Mouse (Mus musculus) small intestine, adult 2 months (tissue): ENCODE data around the gene Emc3. TPM values are rescaled to one million over a fixed set of nuclear protein-coding genes. Genes with fewer than 3 reads are reported as not detected.

ENCODE experiments used
- H3K27ac ChIP-seq: fragments of 200-500 bp; 2 replicates; pipeline ENCODE4 v1.5.1; 2012; ENCODE audit warnings: low read depth, low read length, control low read depth, inconsistent platforms; ENCODE audit not compliant: insufficient read depth
- H3K27me3 ChIP-seq: fragments of 200-500 bp; 2 replicates; pipeline ENCODE4 v1.6.1; 2012; ENCODE audit warnings: mild to moderate bottlenecking, moderate library complexity, low read length, inconsistent platforms; ENCODE audit not compliant: control insufficient read depth, insufficient read depth
- H3K36me3 ChIP-seq: fragments of 200-500 bp; 2 replicates; pipeline ENCODE4 v1.6.1; 2012; ENCODE audit warnings: mild to moderate bottlenecking, low read length, control low read depth, inconsistent platforms; ENCODE audit not compliant: control insufficient read depth, insufficient read depth
- H3K4me1 ChIP-seq: fragments of 200-500 bp; 2 replicates; pipeline ENCODE4 v1.6.1; 2012; ENCODE audit warnings: low read length, inconsistent platforms, mixed read lengths; ENCODE audit not compliant: control insufficient read depth, insufficient read depth, insufficient read length
- H3K4me3 ChIP-seq: fragments of 200-500 bp; 2 replicates; pipeline ENCODE4 v1.5.1; 2012; ENCODE audit warnings: low read depth, mild to moderate bottlenecking, control low read depth, inconsistent platforms, low read length, moderate library complexity
- CTCF ChIP-seq: fragments of 200-500 bp; IDR thresholded peaks from 2 replicates; pipeline ENCODE4 v1.5.1; 2012; ENCODE audit warnings: low read depth, mild to moderate bottlenecking, control low read depth, inconsistent platforms, low read length, moderate library complexity, mixed read lengths; ENCODE audit not compliant: insufficient replicate concordance, insufficient read length; ENCODE audit errors: extremely low read depth
- POLR2A ChIP-seq: fragments of 200-500 bp; IDR thresholded peaks from 2 replicates; pipeline ENCODE4 v1.6.1; 2012; ENCODE audit warnings: low read depth, mild to moderate bottlenecking, control low read depth, inconsistent platforms, low read length, moderate library complexity
- WGBS: fragments of 180-500 bp; shearing (Covaris S2); methylation state at CpG from one replicate; pipeline ENCODE4 v1.1.7; 2018; 5-methylcytosine and 5-hydroxymethylcytosine counted together
- polyA plus RNA-seq: library from polyadenylated mRNA; depleted of rRNA; stranded (reverse); fragments of >200 nt; gene quantifications from 2 replicates; pipeline ENCODE4 v1.2.3, GENCODE M21; 2012

Gene Emc3
- polyA plus RNA-seq, 1 experiment: 19.7 TPM

- H3K4me1 ChIP-seq: no peaks in the 10 kb centered on the region
- H3K36me3 ChIP-seq: 0 out of 2 replicates have a peak, but pooled peaks cover 1% of the 10 kb centered on the region
- 82% methylated on average over 6 of the region's 6 CpGs for WGBS
- H3K27me3 ChIP-seq: no peaks in the 10 kb centered on the region
- TF ChIP-seq CTCF (no peak), POLR2A (no peak)
- H3K4me3 ChIP-seq: no peak overlapping the region
- no peak overlapping the region for H3K27ac ChIP-seq
These were observed 10.2 kb upstream of the Emc3 start for GRCm38 (mm10) chr6:113541610-113542009.

DNA sequence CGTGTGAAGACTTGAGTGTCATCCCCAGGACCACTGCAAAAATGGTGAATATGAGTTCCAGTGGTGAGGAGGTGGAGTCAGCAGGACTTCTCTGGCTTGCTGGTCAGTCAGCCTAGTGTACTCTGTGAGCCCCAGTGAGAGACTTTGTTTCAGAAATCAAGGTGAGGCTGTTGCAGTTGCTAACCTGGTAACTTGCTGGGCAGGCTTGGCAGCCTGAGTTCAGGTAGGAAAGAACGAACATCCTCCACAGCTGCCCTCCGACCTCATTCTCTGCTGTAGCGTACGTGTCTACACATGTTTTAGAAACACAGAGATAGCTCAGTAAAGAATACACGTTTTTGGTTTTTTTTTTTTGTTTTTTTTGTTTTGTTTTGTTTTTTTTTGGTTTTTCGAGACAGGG is 3.4 kb upstream of the Emc3 start:
- TF ChIP-seq POLR2A (no peak), CTCF (no peak)

DNA sequence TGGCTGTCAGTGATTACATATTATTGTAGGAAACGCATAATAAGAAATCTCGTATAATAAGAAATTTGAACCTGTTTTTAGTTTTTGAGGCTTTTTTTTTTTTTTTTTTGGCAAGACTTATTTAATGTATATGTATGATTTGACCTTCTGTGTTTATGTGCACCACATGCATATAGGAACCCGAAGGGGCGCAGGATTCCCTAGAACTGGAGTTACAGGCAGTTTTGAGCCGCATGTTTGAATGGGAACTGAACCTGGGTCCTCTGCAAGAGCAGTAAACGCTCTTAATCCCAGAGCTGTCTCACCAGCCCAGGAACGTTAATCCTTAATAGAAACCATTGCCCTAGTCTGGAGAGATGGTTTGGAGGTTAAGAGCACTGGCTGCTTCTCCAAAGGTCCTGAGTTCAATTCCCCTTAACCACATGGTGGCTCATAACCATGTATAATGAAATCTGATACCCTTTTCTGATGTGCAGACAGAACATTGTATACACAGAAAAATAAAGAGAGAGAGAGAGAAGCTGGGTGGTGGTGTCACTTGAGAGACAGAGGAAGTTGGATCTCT is 470 bp upstream of the Emc3 start:
- Histone ChIP-seq H3K4me3 (peak overlapping the region; percentile 93), H3K4me1 (peaks cover 5% of the 10 kb centered on the region; the same call in 1 of the 2 replicates), H3K36me3 (0 out of 2 replicates have a peak, but pooled peaks cover 1% of the 10 kb centered on the region), H3K27ac (no peak overlapping the region), H3K27me3 (no peaks in the 10 kb centered on the region)
- no peak for TF ChIP-seq CTCF
- TF ChIP-seq POLR2A: no peak
- 3% methylated on average over 7 of the region's 7 CpGs for WGBS

More for the DNA sequence above, 3.4 kb upstream of the Emc3 start:
- WGBS: 88% methylated on average over 7 of the region's 7 CpGs
- no peak overlapping the region for H3K4me3 ChIP-seq
- H3K27ac ChIP-seq: no peak overlapping the region
- H3K4me1 ChIP-seq: peaks cover 2% of the 10 kb centered on the region; the same call in 1 of the 2 replicates
- H3K36me3 ChIP-seq: 0 out of 2 replicates have a peak, but pooled peaks cover 1% of the 10 kb centered on the region
- H3K27me3 ChIP-seq: no peaks in the 10 kb centered on the region

GRCm38 (mm10) chr6:113523420-113523819 is 8.0 kb downstream of the Emc3 start:
- no peaks in the 10 kb centered on the region for H3K27me3 ChIP-seq
- H3K4me1 ChIP-seq: no peaks in the 10 kb centered on the region
- TF ChIP-seq POLR2A (no peak), CTCF (no peak)
- no peak overlapping the region for H3K27ac ChIP-seq
- peaks cover 43% of the 10 kb centered on the region for H3K36me3 ChIP-seq
- no peak overlapping the region for H3K4me3 ChIP-seq
- 63% methylated on average over 8 of the region's 8 CpGs for WGBS

- TF ChIP-seq CTCF: no peak
- no peak for TF ChIP-seq POLR2A
- H3K27ac ChIP-seq: no peak overlapping the region
- 78% methylated on average over 1 of the region's 1 CpGs for WGBS
- H3K4me1 ChIP-seq: no peaks in the 10 kb centered on the region
- no peaks in the 10 kb centered on the region for H3K27me3 ChIP-seq
- H3K4me3 ChIP-seq: no peak overlapping the region
- peaks cover 52% of the 10 kb centered on the region for H3K36me3 ChIP-seq
These were observed 9.1 kb downstream of the Emc3 start for GRCm38 (mm10) chr6:113522310-113522709.

DNA sequence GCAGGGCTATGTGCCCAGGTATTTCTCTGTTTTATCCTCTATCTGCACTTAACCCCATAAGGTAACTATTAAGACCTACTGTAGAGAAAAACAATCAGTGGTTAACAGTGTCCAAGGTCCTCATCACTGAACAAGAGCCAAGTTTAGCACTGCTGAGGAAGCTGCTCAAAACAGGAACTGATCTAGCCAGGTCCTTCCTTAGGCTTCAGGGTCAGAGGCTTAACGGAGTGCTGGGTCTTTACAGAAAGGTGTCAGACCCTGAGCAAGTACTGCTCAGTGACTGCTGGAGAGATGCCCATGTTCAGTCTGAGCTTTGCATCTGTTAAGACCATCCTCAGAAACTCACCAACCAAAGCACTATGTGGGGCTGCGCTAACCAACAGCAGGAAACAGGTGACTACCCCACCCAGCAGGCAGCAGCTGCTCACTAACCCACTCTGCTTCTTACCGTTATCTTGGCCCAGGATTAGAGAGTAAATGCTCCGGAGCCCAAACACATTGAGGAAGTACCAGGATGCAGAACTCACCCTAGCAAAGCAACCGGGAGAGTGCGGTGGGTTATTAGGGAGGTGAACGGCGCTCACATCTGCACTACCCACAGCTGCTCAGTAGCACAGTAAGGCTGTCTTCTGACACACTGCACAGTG is 13.9 kb downstream of the Emc3 start:
- Histone ChIP-seq H3K4me3 (no peak overlapping the region), H3K27ac (no peak overlapping the region), H3K36me3 (peaks cover 74% of the 10 kb centered on the region)

DNA sequence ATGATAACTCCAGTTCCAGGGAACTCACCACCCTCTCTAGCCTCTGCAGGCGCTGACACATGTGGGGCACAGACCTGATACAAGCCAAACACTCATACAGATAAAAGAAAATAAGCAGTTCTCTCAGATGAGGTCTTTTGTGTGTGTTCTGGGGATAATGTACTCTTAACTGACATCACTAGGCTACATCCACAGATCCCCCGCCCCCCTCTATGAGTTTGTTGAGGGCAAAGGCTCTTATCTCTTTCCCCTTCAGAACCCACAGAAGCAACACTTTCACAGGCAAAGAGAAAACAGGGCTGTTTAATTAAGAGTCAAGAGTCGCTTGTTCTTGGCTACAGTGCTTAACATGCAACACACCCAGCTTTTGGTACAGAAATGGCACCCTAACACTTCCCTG is 16.9 kb downstream of the Emc3 start:
- Histone ChIP-seq H3K36me3 (peaks cover 50% of the 10 kb centered on the region), H3K4me3 (no peak overlapping the region), H3K27me3 (no peaks in the 10 kb centered on the region), H3K27ac (no peak overlapping the region), H3K4me1 (no peaks in the 10 kb centered on the region)
- 98% methylated on average over 3 of the region's 3 CpGs for WGBS
- no peak for TF ChIP-seq CTCF
- TF ChIP-seq POLR2A: no peak

More for the DNA sequence above, 13.9 kb downstream of the Emc3 start:
- H3K27me3 ChIP-seq: no peaks in the 10 kb centered on the region
- TF ChIP-seq POLR2A: no peak
- TF ChIP-seq CTCF: no peak
- whole genome bisulfite sequencing: 73% methylated on average over 8 of the region's 8 CpGs
- H3K4me1 ChIP-seq: no peaks in the 10 kb centered on the region
